Mouse (Mus musculus): ENCODE data around the gene Ptgfrn.

DNA sequence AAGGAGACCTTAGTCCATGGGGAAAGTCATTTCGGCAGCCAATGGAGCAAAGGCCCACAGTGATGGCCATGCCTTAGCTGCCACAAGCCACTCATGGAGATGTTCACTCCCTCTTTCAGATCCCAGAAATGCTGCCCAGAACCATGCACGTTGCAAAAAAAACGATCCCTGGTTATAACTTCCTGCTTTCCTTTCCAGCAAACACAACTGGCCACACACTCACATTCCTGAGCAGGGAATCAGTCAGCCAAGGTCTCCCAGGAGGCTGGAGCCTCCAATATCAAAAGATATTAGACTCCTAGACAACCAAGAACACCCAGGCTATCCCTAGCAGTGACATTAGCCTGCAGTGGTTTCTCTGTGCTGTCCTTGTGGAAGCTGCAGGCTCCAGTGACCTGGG lies 34.2 kb downstream of the Ptgfrn start:
- TF ChIP-seq POLR2A (IDR thresholded peaks at IDR 0.05; ENCODE audit: low read depth, low read length) (no peak), CTCF (conservative IDR thresholded peaks at IDR 0.05; ENCODE audit: insufficient read depth, insufficient read length, low read depth, low read length) (no peak)
